Mouse (Mus musculus): ENCODE data around the gene Ruvbl2. TPM values are rescaled to one million over a fixed set of nuclear protein-coding genes. Genes with fewer than 3 reads are reported as not detected.
A peak's percentile ranks its signal among the peaks of the same experiment; 100 is the strongest.

The Ruvbl2 gene
- polyA plus RNA-seq, 1 experiment from 2014 or later = 67.1 TPM

GRCm38 (mm10) chr7:45409497-45410163 lies 28.3 kb downstream of the Ruvbl2 start:
- Histone ChIP-seq H3K36me3 (replicated peaks) (no peaks in the 10 kb centered on the region), H3K4me3 (replicated peaks) (no peak overlapping the region), H3K27me3 (peaks cover 100% of the 10 kb centered on the region), H3K9me3 (replicated peaks) (no peaks in the 10 kb centered on the region), H3K9ac (no peak overlapping the region), H3K4me1 (replicated peaks) (peaks cover 33% of the 10 kb centered on the region), H3K4me2 (no peak overlapping the region), H3K27ac (replicated peaks) (no peak overlapping the region)
- WGBS (ENCODE audit: insufficient replicate concordance) = 68% methylated on average over 8 of the region's 8 CpGs
- no peak for ATAC-seq (ENCODE audit: insufficient read depth)

DNA sequence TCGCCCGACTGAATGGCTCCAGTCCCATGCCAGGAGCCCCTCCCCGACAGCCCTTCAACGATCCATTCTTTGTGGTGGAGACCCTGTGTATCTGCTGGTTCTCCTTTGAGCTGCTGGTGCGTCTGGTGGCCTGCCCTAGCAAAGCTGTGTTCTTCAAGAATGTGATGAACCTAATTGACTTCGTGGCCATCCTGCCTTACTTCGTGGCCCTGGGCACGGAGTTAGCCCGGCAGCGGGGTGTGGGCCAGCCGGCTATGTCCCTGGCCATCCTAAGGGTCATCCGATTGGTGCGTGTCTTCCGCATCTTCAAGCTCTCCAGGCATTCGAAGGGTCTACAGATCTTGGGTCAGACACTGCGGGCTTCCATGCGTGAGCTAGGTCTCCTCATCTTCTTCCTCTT lies 28.9 kb downstream of the Ruvbl2 start:
- H3K9ac ChIP-seq = no peak overlapping the region
- peaks cover 96% of the 10 kb centered on the region for H3K27me3 ChIP-seq
- no peaks in the 10 kb centered on the region for H3K9me3 ChIP-seq (replicated peaks)
- no peak overlapping the region for H3K4me2 ChIP-seq
- WGBS (ENCODE audit: insufficient replicate concordance) = 75% methylated on average over 17 of the region's 17 CpGs
- ATAC-seq (ENCODE audit: insufficient read depth) = no peak
- H3K4me3 ChIP-seq (replicated peaks) = no peak overlapping the region
- peaks cover 27% of the 10 kb centered on the region for H3K4me1 ChIP-seq (replicated peaks)
- no peak overlapping the region for H3K27ac ChIP-seq (replicated peaks)
- no peaks in the 10 kb centered on the region for H3K36me3 ChIP-seq (replicated peaks)

DNA sequence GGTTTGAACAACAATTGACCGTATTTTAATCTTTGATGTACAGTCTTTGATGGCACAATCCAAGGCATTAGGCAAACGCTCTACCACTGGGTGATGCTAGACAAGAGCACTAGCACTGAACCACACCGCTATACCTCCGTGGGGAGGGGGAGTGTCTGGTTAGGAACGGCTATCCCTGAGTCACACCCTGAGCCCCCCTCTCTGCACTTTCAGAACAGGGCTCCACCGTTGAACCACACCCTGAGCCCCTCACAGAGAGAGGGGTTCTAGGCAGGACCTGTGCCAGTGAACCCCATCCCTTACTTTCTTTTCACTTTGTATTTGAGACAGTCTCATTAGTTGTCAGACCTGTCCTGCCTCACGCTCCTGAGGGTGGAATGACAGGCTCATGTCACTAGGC lies 29.5 kb downstream of the Ruvbl2 start:
- Histone ChIP-seq H3K36me3 (replicated peaks) (no peaks in the 10 kb centered on the region), H3K4me1 (replicated peaks) (peaks cover 22% of the 10 kb centered on the region), H3K4me2 (no peak overlapping the region), H3K4me3 (replicated peaks) (no peak overlapping the region), H3K27me3 (peaks cover 91% of the 10 kb centered on the region), H3K9ac (no peak overlapping the region), H3K27ac (replicated peaks) (no peak overlapping the region), H3K9me3 (replicated peaks) (no peaks in the 10 kb centered on the region)
- WGBS (ENCODE audit: insufficient replicate concordance) = 52% methylated on average over 7 of the region's 7 CpGs
- ATAC-seq (ENCODE audit: insufficient read depth) = no peak

DNA sequence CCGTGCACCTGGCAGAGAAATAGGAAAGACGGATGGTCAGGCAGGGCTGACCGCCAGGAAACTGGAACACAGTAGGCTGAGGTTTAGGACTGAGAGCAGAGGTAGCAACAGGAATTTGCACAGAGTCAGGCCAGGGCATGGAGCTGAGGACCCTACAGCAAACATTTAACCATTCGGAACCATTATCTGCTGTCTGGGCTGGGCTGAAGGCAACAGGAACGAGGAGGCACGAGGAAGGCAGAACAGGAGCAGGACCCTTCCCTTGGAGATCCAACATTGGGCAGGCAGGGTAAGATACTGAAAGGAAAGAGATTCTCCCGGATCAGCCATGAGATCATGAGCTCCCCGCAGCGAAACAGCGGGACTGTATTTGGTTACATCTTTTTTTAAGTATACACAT lies 30.1 kb downstream of the Ruvbl2 start:
- H3K27me3 ChIP-seq = peaks cover 91% of the 10 kb centered on the region
- WGBS (ENCODE audit: insufficient replicate concordance) = 60% methylated on average over 10 of the region's 10 CpGs
- H3K27ac ChIP-seq (replicated peaks) = no peak overlapping the region
- no peak overlapping the region for H3K4me2 ChIP-seq
- ATAC-seq (ENCODE audit: insufficient read depth) = no peak
- no peaks in the 10 kb centered on the region for H3K9me3 ChIP-seq (replicated peaks)
- H3K9ac ChIP-seq = no peak overlapping the region
- H3K4me3 ChIP-seq (replicated peaks) = no peak overlapping the region
- H3K4me1 ChIP-seq (replicated peaks) = peaks cover 23% of the 10 kb centered on the region
- H3K36me3 ChIP-seq (replicated peaks) = no peaks in the 10 kb centered on the region

- H3K9ac ChIP-seq = no peak overlapping the region
- H3K9me3 ChIP-seq (replicated peaks) = no peaks in the 10 kb centered on the region
- ATAC-seq (ENCODE audit: insufficient read depth) = no peak
- peak overlapping the region; percentile 64 for H3K4me2 ChIP-seq
- H3K27ac ChIP-seq (replicated peaks) = no peak overlapping the region
- 1% methylated on average over 114 of the region's 114 CpGs for WGBS (ENCODE audit: insufficient replicate concordance)
- no peaks in the 10 kb centered on the region for H3K36me3 ChIP-seq (replicated peaks)
- peak overlapping the region; percentile 38 for H3K4me3 ChIP-seq (replicated peaks)
- H3K4me1 ChIP-seq (replicated peaks) = peaks cover 23% of the 10 kb centered on the region
- peaks cover 91% of the 10 kb centered on the region for H3K27me3 ChIP-seq
These were observed 31.4 kb downstream of the Ruvbl2 start for GRCm38 (mm10) chr7:45406157-45407156.

- ATAC-seq (ENCODE audit: insufficient read depth) = peak; percentile 10; the same call in 1 of the 2 replicates
- H3K9ac ChIP-seq = no peak within 1 kb of the TSS
These were observed 32.5 kb downstream of the Ruvbl2 start, which contains the start of gene Kcna7 for GRCm38 (mm10) chr7:45405091-45406075. TSS of gene Kcna7 (plus strand) at chr7:45405653.

GRCm38 (mm10) chr7:45403532-45404261 lies 34.2 kb downstream of the Ruvbl2 start:
- no peak for ATAC-seq (ENCODE audit: insufficient read depth)
- H3K36me3 ChIP-seq (replicated peaks) = no peaks in the 10 kb centered on the region
- H3K4me2 ChIP-seq = no peak overlapping the region
- 36% methylated on average over 6 of the region's 6 CpGs for WGBS (ENCODE audit: insufficient replicate concordance)
- no peak overlapping the region for H3K4me3 ChIP-seq (replicated peaks)
- H3K9ac ChIP-seq = no peak overlapping the region
- no peak overlapping the region for H3K27ac ChIP-seq (replicated peaks)
- peaks cover 23% of the 10 kb centered on the region for H3K4me1 ChIP-seq (replicated peaks)
- no peaks in the 10 kb centered on the region for H3K9me3 ChIP-seq (replicated peaks)
- H3K27me3 ChIP-seq = peaks cover 72% of the 10 kb centered on the region

More at GRCm38 (mm10) chr7:45405091-45406075, 32.5 kb downstream of the Ruvbl2 start, which contains the start of gene Kcna7:
- Histone ChIP-seq H3K27ac (replicated peaks) (no peak within 1 kb of the TSS), H3K36me3 (replicated peaks) (no peaks in the 10 kb centered on the region), H3K27me3 (peaks cover 82% of the 10 kb centered on the region), H3K4me2 (peak within 1 kb of the TSS; percentile 64), H3K4me3 (replicated peaks) (peak within 1 kb of the TSS; percentile 38), H3K9me3 (replicated peaks) (no peaks in the 10 kb centered on the region), H3K4me1 (replicated peaks) (peaks cover 23% of the 10 kb centered on the region)
- 7% methylated on average over 28 of the region's 28 CpGs for WGBS (ENCODE audit: insufficient replicate concordance)

- ATAC-seq (ENCODE audit: insufficient read depth) = no peak
- Histone ChIP-seq H3K27ac (replicated peaks) (no peak overlapping the region), H3K4me3 (replicated peaks) (no peak overlapping the region), H3K4me1 (replicated peaks) (peaks cover 26% of the 10 kb centered on the region), H3K36me3 (replicated peaks) (no peaks in the 10 kb centered on the region), H3K9me3 (replicated peaks) (no peaks in the 10 kb centered on the region), H3K27me3 (peaks cover 52% of the 10 kb centered on the region), H3K4me2 (no peak overlapping the region), H3K9ac (no peak overlapping the region)
- 65% methylated on average over 10 of the region's 10 CpGs for WGBS (ENCODE audit: insufficient replicate concordance)
These were observed 36.3 kb downstream of the Ruvbl2 start for GRCm38 (mm10) chr7:45401521-45402085.

GRCm38 (mm10) chr7:45396787-45397186 lies 41.1 kb downstream of the Ruvbl2 start:
- WGBS (ENCODE audit: insufficient replicate concordance) = 56% methylated on average over 2 of the region's 2 CpGs

More at GRCm38 (mm10) chr7:45396787-45397186, 41.1 kb downstream of the Ruvbl2 start:
- Histone ChIP-seq H3K36me3 (replicated peaks) (peaks cover 27% of the 10 kb centered on the region), H3K9me3 (replicated peaks) (no peaks in the 10 kb centered on the region), H3K27ac (replicated peaks) (no peak overlapping the region; the same call in 1 of the 2 replicates), H3K27me3 (peaks cover 12% of the 10 kb centered on the region; the same call in 1 of the 2 replicates), H3K4me1 (replicated peaks) (peaks cover 30% of the 10 kb centered on the region), H3K9ac (no peak overlapping the region), H3K4me3 (replicated peaks) (no peak overlapping the region), H3K4me2 (no peak overlapping the region; the same call in 1 of the 2 replicates)
- ATAC-seq (ENCODE audit: insufficient read depth) = no peak

Measured in liver, embryonic 15.5 days (tissue).